Mouse (Mus musculus) lung, postnatal 0 days (tissue): ENCODE data around the gene Nrxn1.

Experiments used
- CTCF ChIP-seq: IDR thresholded peaks from 2 replicates; pipeline ENCODE4 v1.5.1; 2016; ENCODE audit warnings: antibody characterized with exemption, mild to moderate bottlenecking
- EP300 ChIP-seq: IDR thresholded peaks from 2 replicates; pipeline ENCODE4 v1.6.1; 2016; ENCODE audit warnings: antibody characterized with exemption, mild to moderate bottlenecking, control low read depth

- TF ChIP-seq CTCF (no peak), EP300 (no peak)
These were observed 976.6 kb downstream of the Nrxn1 start for GRCm38 (mm10) chr17:90116241-90116640.
